Mouse (Mus musculus): Measurements from ENCODE around the gene H2afv.
"Not testable (repeated sequence)": the region's sequence is repeated elsewhere in the genome, so short reads cannot be mapped to it uniquely, and the experiment has no call there.

H2afv gene

GRCm38 (mm10) chr11:6468541-6468940 is 24.3 kb upstream of the H2afv start:
- DNase-seq (ENCODE audit: low read depth): no peak

- peak; percentile 92 for DNase-seq (ENCODE audit: low read depth)
These were observed 20.9 kb upstream of the H2afv start for GRCm38 (mm10) chr11:6465122-6465521.

GRCm38 (mm10) chr11:6463159-6463837 is 19.1 kb upstream of the H2afv start:
- DNase-seq (ENCODE audit: low read depth): no peak

GRCm38 (mm10) chr11:6456083-6456482 is 11.8 kb upstream of the H2afv start:
- no peak for DNase-seq (ENCODE audit: low read depth)

- DNase-seq (ENCODE audit: low read depth): not testable (repeated sequence)
These were observed 3.9 kb upstream of the H2afv start for GRCm38 (mm10) chr11:6448155-6448554.

- no peak for DNase-seq (ENCODE audit: low read depth)
These were observed 3.2 kb upstream of the H2afv start for GRCm38 (mm10) chr11:6447493-6447892.

- DNase-seq (ENCODE audit: low read depth): no peak
These were observed 1.7 kb upstream of the H2afv start for GRCm38 (mm10) chr11:6445951-6446350.

- DNase-seq (ENCODE audit: low read depth): no peak
These were observed 1.2 kb upstream of the H2afv start for GRCm38 (mm10) chr11:6445441-6445840.

GRCm38 (mm10) chr11:6443727-6444076 is 541 bp downstream of the H2afv start:
- no peak for DNase-seq (ENCODE audit: low read depth)

GRCm38 (mm10) chr11:6443102-6443501 is 1.1 kb downstream of the H2afv start:
- DNase-seq (ENCODE audit: low read depth): no peak

GRCm38 (mm10) chr11:6442566-6442965 is 1.7 kb downstream of the H2afv start:
- no peak for DNase-seq (ENCODE audit: low read depth)

- DNase-seq (ENCODE audit: low read depth): no peak
These were observed 4.1 kb downstream of the H2afv start for GRCm38 (mm10) chr11:6440171-6440570.

GRCm38 (mm10) chr11:6437667-6438066 is 6.6 kb downstream of the H2afv start:
- DNase-seq (ENCODE audit: low read depth): no peak

- DNase-seq (ENCODE audit: low read depth): peak; percentile 70
These were observed 7.8 kb downstream of the H2afv start for GRCm38 (mm10) chr11:6436442-6436841.

- no peak for DNase-seq (ENCODE audit: low read depth)
These were observed 14.1 kb downstream of the H2afv start for GRCm38 (mm10) chr11:6430186-6430585.

- DNase-seq (ENCODE audit: low read depth): no peak
These were observed 23.4 kb downstream of the H2afv start for GRCm38 (mm10) chr11:6420722-6421350.

- DNase-seq (ENCODE audit: low read depth): no peak
These were observed 23.9 kb downstream of the H2afv start for GRCm38 (mm10) chr11:6420283-6420703.

- not testable (repeated sequence) for DNase-seq (ENCODE audit: low read depth)
These were observed 25.1 kb downstream of the H2afv start for GRCm38 (mm10) chr11:6419156-6419555.

GRCm38 (mm10) chr11:6418751-6419150 is 25.5 kb downstream of the H2afv start:
- DNase-seq (ENCODE audit: low read depth): no peak

- DNase-seq (ENCODE audit: low read depth): no peak
These were observed 26.8 kb downstream of the H2afv start for GRCm38 (mm10) chr11:6417490-6417889.

GRCm38 (mm10) chr11:6417069-6417468 is 27.2 kb downstream of the H2afv start:
- no peak for DNase-seq (ENCODE audit: low read depth)

GRCm38 (mm10) chr11:6416405-6417034 is 27.7 kb downstream of the H2afv start:
- peak; percentile 88 for DNase-seq (ENCODE audit: low read depth)
